Mouse (Mus musculus) lung, postnatal 36 days (tissue): ENCODE data around the gene Poc1b.

ENCODE experiments used
- DNase-seq: peaks from one replicate; pipeline ENCODE4 v3.0.0; 2022; ENCODE audit warnings: mixed read lengths

Poc1b gene

GRCm38 (mm10) chr10:99115471-99116236 lies 8.8 kb downstream of the Poc1b start:
- no peak for DNase-seq

GRCm38 (mm10) chr10:99116237-99116632 lies 9.4 kb downstream of the Poc1b start:
- DNase-seq = no peak

- DNase-seq = no peak
Measured at GRCm38 (mm10) chr10:99116650-99117615, 10.1 kb downstream of the Poc1b start.

- no peak for DNase-seq
Measured at GRCm38 (mm10) chr10:99117876-99118275, 11.0 kb downstream of the Poc1b start.

- no peak for DNase-seq
Measured at GRCm38 (mm10) chr10:99118697-99119096, 11.9 kb downstream of the Poc1b start.

GRCm38 (mm10) chr10:99119471-99119870 lies 12.6 kb downstream of the Poc1b start:
- DNase-seq = no peak

GRCm38 (mm10) chr10:99126225-99126624 lies 19.4 kb downstream of the Poc1b start, which contains the start of gene Phxr2:
Phxr2 (minus strand) TSS chr10:99126325.
- no peak for DNase-seq

- peak; percentile 57 for DNase-seq
Measured at GRCm38 (mm10) chr10:99126954-99127353, 20.1 kb downstream of the Poc1b start.

- DNase-seq = peak; percentile 47
Measured at GRCm38 (mm10) chr10:99127691-99128261, 20.9 kb downstream of the Poc1b start.

- DNase-seq = peak; percentile 56
Measured at GRCm38 (mm10) chr10:99130611-99131010, 23.8 kb downstream of the Poc1b start.

GRCm38 (mm10) chr10:99131298-99131697 lies 24.5 kb downstream of the Poc1b start:
- DNase-seq = no peak

- DNase-seq = peak; percentile 47
Measured at GRCm38 (mm10) chr10:99132189-99132588, 25.4 kb downstream of the Poc1b start.

GRCm38 (mm10) chr10:99132595-99133272 lies 25.9 kb downstream of the Poc1b start:
- no peak for DNase-seq

GRCm38 (mm10) chr10:99133321-99133875 lies 26.6 kb downstream of the Poc1b start:
- no peak for DNase-seq

GRCm38 (mm10) chr10:99136337-99136736 lies 29.5 kb downstream of the Poc1b start:
- DNase-seq = no peak

GRCm38 (mm10) chr10:99145611-99146010 lies 38.8 kb downstream of the Poc1b start:
- DNase-seq = no peak

GRCm38 (mm10) chr10:99146596-99146995 lies 39.8 kb downstream of the Poc1b start:
- DNase-seq = peak; percentile 55

- DNase-seq = no peak
Measured at GRCm38 (mm10) chr10:99150016-99150415, 43.2 kb downstream of the Poc1b start.

GRCm38 (mm10) chr10:99151580-99151979 lies 44.7 kb downstream of the Poc1b start:
- DNase-seq = no peak

GRCm38 (mm10) chr10:99152063-99152462 lies 45.2 kb downstream of the Poc1b start:
- peak; percentile 87 for DNase-seq

GRCm38 (mm10) chr10:99154635-99155034 lies 47.8 kb downstream of the Poc1b start:
- DNase-seq = no peak

GRCm38 (mm10) chr10:99156808-99157207 lies 50.0 kb downstream of the Poc1b start:
- DNase-seq = no peak
